Mouse (Mus musculus) midbrain, embryonic 16.5 days (tissue): ENCODE measurements around the gene Fancd2. TPM values are rescaled to one million over a fixed set of nuclear protein-coding genes. Genes with fewer than 3 reads are reported as not detected.

Source experiments
- ATAC-seq: fragments of 200-750 bp; cut with Nextera tagmentation; 2 replicates; pipeline ENCODE4 v1.8.0; 2017; ENCODE audit warnings: moderate TSS enrichment
- H3K27ac ChIP-seq: fragments of 300-500 bp; sonication (generic); 2 replicates; pipeline ENCODE4 v1.5.1; 2014; ENCODE audit warnings: mild to moderate bottlenecking, low read length, mixed read lengths
- H3K27me3 ChIP-seq: fragments of 300-500 bp; sonication (generic); 2 replicates; pipeline ENCODE4 v1.6.1; 2014; ENCODE audit warnings: low read depth, low read length, mixed read lengths; ENCODE audit not compliant: control insufficient read depth, insufficient read depth
- H3K36me3 ChIP-seq: fragments of 300-500 bp; sonication (generic); 2 replicates; pipeline ENCODE4 v1.6.1; 2014; ENCODE audit warnings: mild to moderate bottlenecking, low read length, moderate library complexity, mixed read lengths; ENCODE audit not compliant: control insufficient read depth, insufficient read depth
- H3K4me1 ChIP-seq: fragments of 300-500 bp; sonication (generic); 2 replicates; pipeline ENCODE4 v1.6.1; 2014; ENCODE audit warnings: mild to moderate bottlenecking, low read length, mixed read lengths; ENCODE audit not compliant: control insufficient read depth, insufficient read depth
- H3K4me2 ChIP-seq: fragments of 300-500 bp; sonication (generic); 2 replicates; pipeline ENCODE4 v1.6.1; 2014; ENCODE audit warnings: mild to moderate bottlenecking, low read length, mixed read lengths
- H3K4me3 ChIP-seq: fragments of 300-500 bp; sonication (generic); 2 replicates; pipeline ENCODE4 v1.5.1; 2014; ENCODE audit warnings: low read depth, mild to moderate bottlenecking, low read length, moderate library complexity, mixed read lengths
- H3K9ac ChIP-seq: fragments of 300-500 bp; sonication (generic); 2 replicates; pipeline ENCODE4 v1.6.1; 2014; ENCODE audit warnings: low read depth, low read length, mixed read lengths
- H3K9me3 ChIP-seq: fragments of 300-500 bp; sonication (generic); replicated peaks from 2 replicates; pipeline ENCODE4 v1.6.1; 2014; ENCODE audit warnings: mild to moderate bottlenecking, low read length, mixed read lengths; ENCODE audit not compliant: control insufficient read depth, poor library complexity, severe bottlenecking
- WGBS: fragments of 180-500 bp; shearing (Covaris S2); extraction: QIAGEN DNeasy Blood & Tissue Kit; methylation state at CpG from one replicate; pipeline ENCODE4 v1.1.7; 2014; 5-methylcytosine and 5-hydroxymethylcytosine counted together
- polyA plus RNA-seq: library from polyadenylated mRNA; unstranded; fragments of >200 nt; fragmentation: Nextera tagmentation; extraction: Ambion mirVana; gene quantifications from 2 replicates; pipeline ENCODE4 v1.2.1, GENCODE M21; 2015

Gene Fancd2
- polyA plus RNA-seq, 1 experiment from 2014 or later, result 1.4 TPM

GRCm38 (mm10) chr6:113564557-113564956, 33.1 kb downstream of the Fancd2 start:
- H3K9ac ChIP-seq, result no peak overlapping the region
- 91% methylated on average over 1 of the region's 1 CpGs for WGBS
- H3K4me1 ChIP-seq, result no peaks in the 10 kb centered on the region
- no peaks in the 10 kb centered on the region for H3K36me3 ChIP-seq
- no peak overlapping the region for H3K27ac ChIP-seq
- no peak overlapping the region for H3K4me3 ChIP-seq
- H3K4me2 ChIP-seq, result no peak overlapping the region
- no peak for ATAC-seq
- H3K9me3 ChIP-seq, result no peaks in the 10 kb centered on the region
- no peaks in the 10 kb centered on the region for H3K27me3 ChIP-seq

GRCm38 (mm10) chr6:113576044-113576443, 44.6 kb downstream of the Fancd2 start:
- no peak overlapping the region for H3K4me2 ChIP-seq
- no peak overlapping the region for H3K4me3 ChIP-seq
- no peaks in the 10 kb centered on the region for H3K36me3 ChIP-seq
- no peak overlapping the region for H3K9ac ChIP-seq
- no peak for ATAC-seq
- no peaks in the 10 kb centered on the region for H3K4me1 ChIP-seq
- H3K9me3 ChIP-seq, result no peaks in the 10 kb centered on the region
- WGBS, result 96% methylated on average over 6 of the region's 6 CpGs
- H3K27ac ChIP-seq, result no peak overlapping the region
- H3K27me3 ChIP-seq, result no peaks in the 10 kb centered on the region

GRCm38 (mm10) chr6:113579306-113579705, 47.8 kb downstream of the Fancd2 start:
- Histone ChIP-seq H3K9me3 (no peaks in the 10 kb centered on the region), H3K36me3 (no peaks in the 10 kb centered on the region), H3K9ac (no peak overlapping the region), H3K27ac (no peak overlapping the region), H3K27me3 (no peaks in the 10 kb centered on the region), H3K4me2 (no peak overlapping the region), H3K4me1 (no peaks in the 10 kb centered on the region), H3K4me3 (no peak overlapping the region)
- 93% methylated on average over 3 of the region's 3 CpGs for WGBS
- no peak for ATAC-seq

GRCm38 (mm10) chr6:113583023-113583422, 51.5 kb downstream of the Fancd2 start:
- no peak overlapping the region for H3K4me2 ChIP-seq
- no peaks in the 10 kb centered on the region for H3K4me1 ChIP-seq
- ATAC-seq, result no peak
- H3K27ac ChIP-seq, result no peak overlapping the region
- WGBS, result 91% methylated on average over 4 of the region's 4 CpGs
- H3K9me3 ChIP-seq, result no peaks in the 10 kb centered on the region
- H3K27me3 ChIP-seq, result no peaks in the 10 kb centered on the region
- H3K9ac ChIP-seq, result no peak overlapping the region
- no peaks in the 10 kb centered on the region for H3K36me3 ChIP-seq
- H3K4me3 ChIP-seq, result no peak overlapping the region

GRCm38 (mm10) chr6:113585065-113585464, 53.6 kb downstream of the Fancd2 start:
- H3K4me3 ChIP-seq, result no peak overlapping the region
- H3K27me3 ChIP-seq, result no peaks in the 10 kb centered on the region
- H3K36me3 ChIP-seq, result no peaks in the 10 kb centered on the region
- ATAC-seq, result no peak
- H3K4me2 ChIP-seq, result no peak overlapping the region
- WGBS, result 94% methylated on average over 5 of the region's 5 CpGs
- no peak overlapping the region for H3K27ac ChIP-seq
- no peaks in the 10 kb centered on the region for H3K9me3 ChIP-seq
- H3K9ac ChIP-seq, result no peak overlapping the region
- H3K4me1 ChIP-seq, result no peaks in the 10 kb centered on the region

GRCm38 (mm10) chr6:113586466-113587183, 55.1 kb downstream of the Fancd2 start:
- H3K4me3 ChIP-seq, result no peak overlapping the region
- no peaks in the 10 kb centered on the region for H3K27me3 ChIP-seq
- H3K27ac ChIP-seq, result no peak overlapping the region
- no peaks in the 10 kb centered on the region for H3K4me1 ChIP-seq
- H3K4me2 ChIP-seq, result no peak overlapping the region
- H3K9me3 ChIP-seq, result no peaks in the 10 kb centered on the region
- no peak for ATAC-seq
- WGBS, result 76% methylated on average over 5 of the region's 5 CpGs
- H3K9ac ChIP-seq, result no peak overlapping the region
- no peaks in the 10 kb centered on the region for H3K36me3 ChIP-seq

GRCm38 (mm10) chr6:113592637-113593036, 61.2 kb downstream of the Fancd2 start:
- WGBS, result 97% methylated on average over 2 of the region's 2 CpGs
- H3K27me3 ChIP-seq, result no peaks in the 10 kb centered on the region

GRCm38 (mm10) chr6:113597945-113598344, 66.5 kb downstream of the Fancd2 start:
- no peaks in the 10 kb centered on the region for H3K9me3 ChIP-seq
- no peaks in the 10 kb centered on the region for H3K4me1 ChIP-seq
- H3K27me3 ChIP-seq, result no peaks in the 10 kb centered on the region
- no peak overlapping the region for H3K9ac ChIP-seq
- ATAC-seq, result no peak
- no peak overlapping the region for H3K27ac ChIP-seq
- 89% methylated on average over 4 of the region's 4 CpGs for WGBS
- no peak overlapping the region for H3K4me3 ChIP-seq
- H3K4me2 ChIP-seq, result no peak overlapping the region
- H3K36me3 ChIP-seq, result no peaks in the 10 kb centered on the region

More at GRCm38 (mm10) chr6:113592637-113593036, 61.2 kb downstream of the Fancd2 start:
- H3K27ac ChIP-seq, result no peak overlapping the region
- no peak overlapping the region for H3K9ac ChIP-seq
- H3K4me2 ChIP-seq, result no peak overlapping the region
- H3K9me3 ChIP-seq, result no peaks in the 10 kb centered on the region
- ATAC-seq, result no peak
- H3K36me3 ChIP-seq, result no peaks in the 10 kb centered on the region
- no peaks in the 10 kb centered on the region for H3K4me1 ChIP-seq
- no peak overlapping the region for H3K4me3 ChIP-seq

- Histone ChIP-seq H3K4me2 (no peak overlapping the region), H3K36me3 (no peaks in the 10 kb centered on the region), H3K4me3 (no peak overlapping the region), H3K4me1 (peaks cover 3% of the 10 kb centered on the region; the same call in 1 of the 2 replicates), H3K9ac (no peak overlapping the region), H3K27me3 (no peaks in the 10 kb centered on the region), H3K9me3 (no peaks in the 10 kb centered on the region), H3K27ac (no peak overlapping the region)
- WGBS, result 67% methylated on average over 5 of the region's 5 CpGs
- ATAC-seq, result no peak
These were observed 68.4 kb downstream of the Fancd2 start for GRCm38 (mm10) chr6:113599833-113600232.
